Mouse (Mus musculus): ENCODE measurements around the gene Fermt2. TPM values are rescaled to one million over a fixed set of nuclear protein-coding genes. Genes with fewer than 3 reads are reported as not detected.

Gene Fermt2
- under 1 TPM; 0.34 to 0.52 TPM for total RNA-seq (2023)

GRCm38 (mm10) chr14:45529411-45530363, at the start of gene Fermt2:
TSS of gene Fermt2 (minus strand) at chr14:45530118.

Other genes starting within 250 kb of the Fermt2 start
- 10 to 100 TPM; 21.7 to 24.1 TPM for gene Ero1l, start 211.3 kb downstream of the Fermt2 start, total RNA-seq (2023)
- gene Psmc6, start 200.3 kb downstream of the Fermt2 start, total RNA-seq (2023): 10 to 100 TPM; 67.4 to 89.1 TPM
- gene Styx, start 179.0 kb downstream of the Fermt2 start, total RNA-seq (2023): 10 to 100 TPM; 17.0 to 22.5 TPM
- 10 to 100 TPM; 14.1 to 20.4 TPM for gene Gnpnat1, start 125.2 kb downstream of the Fermt2 start, total RNA-seq (2023)
- gene Ddhd1, start 128.0 kb upstream of the Fermt2 start, total RNA-seq (2023): 100 to 1,000 TPM; 198 to 207 TPM

All from monocyte, adult 59 days (primary cell).